Mouse (Mus musculus) left cerebral cortex, postnatal 14 days (tissue): ENCODE results near the gene Clptm1. TPM values are rescaled to one million over a fixed set of nuclear protein-coding genes. Genes with fewer than 3 reads are reported as not detected.
"Not testable (repeated sequence)": the region's sequence is repeated elsewhere in the genome, so short reads cannot be mapped to it uniquely, and the experiment has no call there.

Experiments used
- DNase-seq, 2 experiments: peaks; one replicate each; pipeline ENCODE4 v3.0.0; 2021 to 2022; ENCODE audit warnings: low spot score in 2 of 2, mixed read lengths in 1 of 2
- intact Hi-C: fragments of 180-260 bp; cut with DNase I; formaldehyde crosslinking; loops from one replicate; pipeline ENCODE4 v1.15.1; 2025
- total RNA-seq, 2 experiments: library from RNA; stranded (reverse); gene quantifications; 2 replicates each; pipeline ENCODE4 v1.2.3; 2021

Clptm1 gene
- total RNA-seq, 2 experiments from 2014 or later = 156 to 159 TPM

DNA sequence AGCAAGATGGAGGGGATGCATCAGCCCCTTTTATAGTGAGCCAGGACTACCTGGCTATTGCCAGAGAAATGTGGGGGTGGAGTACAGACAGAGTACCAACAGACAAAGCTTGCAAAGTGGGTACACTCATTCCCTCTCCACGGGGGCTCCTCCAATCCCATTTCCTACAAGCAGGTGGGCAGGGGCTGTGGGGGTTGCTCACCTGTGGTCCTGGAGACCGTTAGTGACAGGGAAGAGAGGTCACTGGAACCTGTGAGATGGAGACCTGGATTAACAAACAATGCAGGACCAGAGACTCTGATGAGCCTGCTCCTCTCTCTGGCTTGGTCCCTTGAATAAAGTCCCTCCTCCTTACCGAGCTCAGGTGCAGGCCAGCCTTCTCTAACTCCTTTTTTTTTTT, 37.1 kb downstream of the Clptm1 start:
- intact Hi-C loops = no loop called here
- no peak for DNase-seq

DNA sequence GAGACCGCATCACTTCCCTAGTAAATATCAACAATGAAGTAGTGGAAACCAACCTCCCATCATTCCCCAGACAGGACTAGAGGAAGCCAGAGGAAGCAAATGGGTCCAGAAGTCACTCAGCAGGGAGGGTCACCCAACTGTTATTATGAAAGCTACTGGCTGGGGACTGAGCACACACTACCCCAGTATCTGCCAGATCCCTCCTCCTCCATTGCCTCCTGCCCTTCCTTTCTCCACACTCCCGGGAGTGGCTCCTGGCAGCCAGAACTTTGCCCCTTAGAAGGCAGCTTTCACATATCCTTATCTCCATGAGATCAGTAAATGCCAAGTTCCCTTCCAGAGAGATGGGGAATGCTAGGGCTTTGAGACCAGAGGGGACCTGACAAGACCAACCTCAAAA, 41.4 kb downstream of the Clptm1 start:
- intact Hi-C loops = no loop called here
- no peak for DNase-seq

DNA sequence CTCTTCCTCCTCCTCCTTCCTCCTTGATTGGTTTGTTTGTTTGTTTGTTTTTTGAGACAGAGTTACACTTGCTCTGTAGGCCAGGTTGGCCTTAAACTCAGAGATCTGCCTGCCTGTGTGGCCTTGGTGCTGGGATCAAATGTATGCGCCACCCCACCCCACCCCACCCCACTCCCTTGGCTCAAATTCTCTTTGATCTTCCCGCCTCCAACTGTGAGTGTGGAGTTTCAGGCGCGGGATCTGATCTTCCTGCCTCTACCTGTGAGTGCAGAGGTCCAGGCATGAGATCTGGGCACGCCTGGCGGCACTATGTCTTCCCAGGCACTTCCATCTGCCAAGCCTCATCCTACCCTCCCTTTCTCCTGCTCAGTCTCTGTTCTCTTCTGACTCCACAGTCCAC, 42.6 kb downstream of the Clptm1 start:
- no peak for DNase-seq
- intact Hi-C loops = no loop called here

DNA sequence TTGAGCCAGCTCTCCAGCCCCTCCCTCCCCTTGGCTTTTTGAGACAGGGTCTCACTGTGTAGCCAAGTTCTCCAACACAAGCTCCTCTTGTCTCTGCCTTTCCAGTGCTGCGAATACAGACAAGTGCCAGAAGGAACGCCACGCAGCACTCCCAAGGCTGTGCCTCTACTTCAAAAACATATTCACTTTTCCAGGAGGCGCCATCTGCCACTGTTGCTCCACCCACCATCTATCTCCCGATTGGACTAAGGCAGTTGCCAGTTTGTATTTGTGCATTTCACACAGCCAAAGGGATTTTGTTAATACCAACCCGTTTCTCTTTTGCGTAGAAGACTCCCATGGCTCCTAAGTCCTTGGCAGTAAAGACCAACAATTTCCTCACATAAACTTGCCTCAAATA, 44.0 kb downstream of the Clptm1 start:
- intact Hi-C loops = no loop called here
- peak; percentile 59 to 81 for DNase-seq

DNA sequence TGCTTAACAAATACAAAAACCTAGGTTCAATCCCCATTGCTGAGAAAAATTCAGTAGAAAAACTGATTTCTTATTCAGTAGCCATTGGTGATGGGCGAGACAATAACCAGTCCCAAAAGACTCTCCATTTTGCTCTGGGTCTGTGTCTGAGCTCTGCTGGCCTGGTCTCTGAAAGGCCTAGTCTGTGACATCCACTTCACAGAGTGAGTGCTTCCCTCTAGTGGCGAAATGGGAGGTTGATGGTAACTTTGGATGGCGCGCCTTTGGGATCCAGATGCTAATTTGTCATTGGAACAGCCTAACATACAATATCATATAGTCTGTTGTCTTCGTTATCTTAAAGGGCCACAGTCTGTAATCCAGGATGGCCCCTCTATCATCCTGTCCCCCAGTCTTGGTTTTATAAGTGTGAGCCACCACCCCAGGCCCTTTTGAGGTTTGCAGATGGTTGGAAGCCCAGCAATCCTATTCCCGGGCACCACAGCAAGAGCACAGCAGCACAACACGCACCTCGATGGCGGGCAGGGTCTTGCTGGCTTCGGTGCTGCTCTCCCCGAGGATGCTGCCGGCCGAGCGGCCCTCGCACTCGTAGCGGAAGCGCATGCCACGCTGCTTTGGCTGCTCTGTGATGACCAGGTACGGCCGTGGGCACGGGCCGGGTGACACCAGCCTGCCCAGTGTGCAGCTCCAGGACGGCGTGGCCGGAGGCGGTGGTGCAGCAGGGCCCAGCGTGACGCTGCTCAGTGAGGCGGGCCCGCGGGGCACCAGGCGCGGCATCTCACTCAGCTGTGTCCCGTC, 45.6 kb downstream of the Clptm1 start:
- intact Hi-C loops = loop anchor here (10.0 kb wide), 1 partner anchor 214 kb away; the partner anchor contains the start of genes Ckm and Klc3
- peak; percentile 83 to 84 for DNase-seq

DNA sequence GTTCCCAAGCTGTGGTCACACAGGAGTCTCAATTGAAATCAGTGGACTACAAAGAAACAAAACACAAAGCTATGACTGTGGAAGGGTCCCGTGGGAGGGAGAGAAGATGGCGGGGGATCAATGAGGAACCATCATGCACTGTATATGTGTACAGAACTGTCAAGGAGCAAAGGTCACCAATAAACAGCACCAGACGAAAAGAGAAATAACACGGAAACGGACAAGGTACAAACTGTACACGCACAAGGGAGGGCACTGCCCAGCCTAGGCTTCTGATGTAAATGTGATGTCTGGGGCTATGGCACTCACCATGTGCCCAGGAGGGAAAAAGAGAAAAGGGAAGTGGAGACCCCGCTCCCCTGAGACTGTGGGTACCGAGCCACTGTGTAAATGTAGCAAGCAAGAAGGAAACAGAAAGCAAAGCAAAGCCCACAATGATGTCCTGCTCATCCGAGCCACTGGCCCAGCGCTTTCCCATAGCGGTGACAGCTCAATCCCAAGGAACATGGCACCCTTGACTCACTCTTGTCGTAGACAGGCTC, 49.7 kb downstream of the Clptm1 start:
- DNase-seq = no peak
- intact Hi-C loops = loop anchor here (10.0 kb wide), 1 partner anchor 210 kb away; the partner anchor contains the start of genes Ckm and Klc3

DNA sequence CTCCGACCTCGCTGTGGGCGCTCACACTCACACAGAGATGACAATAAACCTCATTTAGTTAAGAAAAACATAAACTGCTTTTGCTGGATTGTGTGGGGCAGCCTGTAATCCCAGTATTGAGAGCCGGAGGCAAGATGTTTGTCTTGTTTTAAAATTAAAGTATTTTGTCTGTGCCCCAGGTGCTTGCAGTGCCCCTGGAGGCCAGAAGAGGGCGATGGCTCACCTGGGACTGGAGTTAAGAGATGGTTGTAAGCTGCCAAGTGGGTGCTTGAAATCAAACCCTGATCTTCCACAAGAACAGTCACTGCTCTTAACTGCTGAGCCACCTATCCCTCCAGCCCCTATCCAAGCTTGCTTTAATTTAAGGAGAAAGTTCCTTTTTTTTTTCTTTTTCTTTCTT, 53.9 kb downstream of the Clptm1 start:
- DNase-seq = no peak
- intact Hi-C loops = loop anchor here (10.0 kb wide), 1 partner anchor 206 kb away; the partner anchor contains the start of genes Ckm and Klc3

GRCm38 (mm10) chr7:19609641-19610332, 55.0 kb downstream of the Clptm1 start:
- no peak for DNase-seq
- intact Hi-C loops = loop anchor here (10.0 kb wide), 1 partner anchor 205 kb away; the partner anchor contains the start of genes Ckm and Klc3

- intact Hi-C loops = no loop called here
- no peak for DNase-seq
Measured at GRCm38 (mm10) chr7:19607291-19607690, 57.5 kb downstream of the Clptm1 start.

DNA sequence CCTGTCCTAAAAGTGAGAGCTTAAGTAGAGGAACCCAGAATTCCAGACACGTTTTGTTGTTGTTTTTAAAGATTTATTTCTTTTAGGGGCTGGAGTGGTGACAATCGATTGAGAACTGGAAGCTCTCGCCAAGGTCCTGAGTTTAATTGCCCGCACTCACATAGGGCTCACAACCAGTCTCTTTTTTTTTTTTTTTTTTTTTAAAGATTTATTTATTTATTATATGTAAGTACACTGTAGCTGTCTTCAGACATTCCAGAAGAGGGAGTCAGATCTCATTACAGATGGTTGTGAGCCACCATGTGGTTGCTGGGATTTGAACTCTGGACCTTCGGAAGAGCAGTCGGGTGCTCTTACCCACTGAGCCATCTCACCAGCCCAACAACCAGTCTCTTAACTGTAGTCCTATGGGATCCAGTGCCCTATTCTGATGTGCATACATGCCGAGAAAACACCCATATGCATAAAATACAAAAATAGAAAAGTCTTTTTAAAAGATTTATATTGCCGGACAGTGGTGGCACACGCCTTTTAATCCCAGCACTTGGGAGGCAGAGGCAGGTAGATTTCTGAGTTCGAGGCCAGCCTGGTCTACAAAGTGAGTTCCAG, 60.1 kb downstream of the Clptm1 start:
- DNase-seq, intact Hi-C loops: not testable (repeated sequence)

DNA sequence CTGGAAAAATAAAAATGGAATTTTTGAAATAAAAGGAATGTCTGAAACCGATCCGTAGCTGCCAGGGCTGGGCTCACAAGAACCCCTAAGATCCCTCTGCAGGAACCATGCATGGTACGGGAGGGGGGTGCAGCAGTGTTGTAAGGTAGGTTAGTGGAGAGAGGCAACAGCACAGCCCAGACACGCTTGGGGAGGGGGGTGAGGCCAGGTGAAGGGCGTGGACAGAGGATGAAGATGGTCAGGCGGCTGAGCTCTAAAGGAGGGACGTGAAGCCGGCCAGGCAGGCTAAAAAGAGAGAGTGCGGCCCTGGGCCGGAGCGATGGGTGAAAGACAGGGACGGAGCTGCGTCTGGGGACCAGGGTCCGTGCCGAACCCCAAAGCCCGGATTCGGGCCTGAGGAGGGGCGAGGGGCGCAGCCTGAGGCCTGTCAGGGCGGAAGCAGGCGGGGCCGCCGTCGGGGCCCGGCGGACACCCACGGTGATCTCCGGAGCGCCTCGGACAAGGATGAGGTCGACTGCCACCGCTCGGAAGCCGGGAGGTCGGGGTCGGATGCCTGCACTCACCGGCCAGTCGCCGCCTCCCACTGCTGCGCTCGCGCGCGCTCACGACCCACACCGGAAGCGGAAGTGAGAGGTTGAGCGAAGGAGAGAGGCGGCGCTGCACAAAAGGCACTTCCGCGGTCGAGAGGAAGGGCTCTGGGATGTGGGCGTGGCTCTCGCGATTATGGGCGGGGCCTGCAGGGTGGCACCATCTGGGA, 60.8 kb downstream of the Clptm1 start, which contains the start of gene Clasrp:
TSS of gene Clasrp (minus strand) at position 638 of the 757 bp plus-strand sequence.
- peak; percentile 93 to 94 for DNase-seq
- intact Hi-C loops = no loop called here

GRCm38 (mm10) chr7:19603055-19603454, 61.8 kb downstream of the Clptm1 start:
- DNase-seq = no peak

DNA sequence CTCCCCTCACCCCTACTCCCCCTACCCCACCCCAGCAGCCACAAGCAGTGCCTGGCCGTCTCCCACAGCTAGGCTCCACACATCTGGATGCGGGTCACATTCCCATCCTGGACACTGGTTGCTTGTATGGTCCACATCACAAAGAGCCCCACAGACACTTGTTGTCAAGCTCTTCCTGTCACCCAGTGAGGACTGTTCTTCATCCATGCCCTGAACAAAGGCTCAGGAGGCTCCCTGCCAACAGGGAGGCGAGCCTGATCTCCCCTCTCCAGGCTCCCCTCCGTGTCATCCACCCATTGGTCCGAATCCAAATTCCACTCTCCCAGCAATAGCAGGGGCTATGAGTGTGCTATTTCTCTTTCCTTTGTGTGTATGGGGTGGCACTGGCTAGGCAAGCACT, 64.3 kb downstream of the Clptm1 start:
- intact Hi-C loops = no loop called here
- peak; percentile 24 to 41 for DNase-seq

More at GRCm38 (mm10) chr7:19603055-19603454, 61.8 kb downstream of the Clptm1 start:
- intact Hi-C loops = no loop called here

GRCm38 (mm10) chr7:19593061-19593730, 71.6 kb downstream of the Clptm1 start:
- no peak for DNase-seq
- intact Hi-C loops = no loop called here

- intact Hi-C loops = no loop called here
- DNase-seq = peak; percentile 82 to 90
Measured at GRCm38 (mm10) chr7:19589917-19590316, 74.9 kb downstream of the Clptm1 start.

- DNase-seq = peak; percentile 66 to 79
Measured at GRCm38 (mm10) chr7:19589207-19589606, 75.6 kb downstream of the Clptm1 start.

GRCm38 (mm10) chr7:19586269-19586668, 78.6 kb downstream of the Clptm1 start:
- no peak for DNase-seq

More at GRCm38 (mm10) chr7:19589207-19589606, 75.6 kb downstream of the Clptm1 start:
- intact Hi-C loops = no loop called here

More at GRCm38 (mm10) chr7:19586269-19586668, 78.6 kb downstream of the Clptm1 start:
- intact Hi-C loops = no loop called here
